Mouse (Mus musculus) inflammation-experienced regulatory T-cells, adult 16 weeks (primary cell): ENCODE measurements around the gene Trim63. TPM values are rescaled to one million over a fixed set of nuclear protein-coding genes. Genes with fewer than 3 reads are reported as not detected.

Experiments
- polyA plus RNA-seq: library from polyadenylated mRNA; unstranded; fragments of 100-300 nt; shearing (Covaris generic); gene quantifications from one replicate; pipeline ENCODE4 v1.2.1, GENCODE M21; 2017

Gene Trim63
- not detected for polyA plus RNA-seq

GRCm38 (mm10) chr4:134314876-134315275 is at the start of gene Trim63:
Gene Trim63, plus strand, starts transcription at chr4:134315120.

GRCm38 (mm10) chr4:134287575-134288025 is 27.3 kb upstream of the Trim63 start, which contains the start of gene Pdik1l:
Gene Pdik1l, minus strand, starts transcription at chr4:134287895.

DNA sequence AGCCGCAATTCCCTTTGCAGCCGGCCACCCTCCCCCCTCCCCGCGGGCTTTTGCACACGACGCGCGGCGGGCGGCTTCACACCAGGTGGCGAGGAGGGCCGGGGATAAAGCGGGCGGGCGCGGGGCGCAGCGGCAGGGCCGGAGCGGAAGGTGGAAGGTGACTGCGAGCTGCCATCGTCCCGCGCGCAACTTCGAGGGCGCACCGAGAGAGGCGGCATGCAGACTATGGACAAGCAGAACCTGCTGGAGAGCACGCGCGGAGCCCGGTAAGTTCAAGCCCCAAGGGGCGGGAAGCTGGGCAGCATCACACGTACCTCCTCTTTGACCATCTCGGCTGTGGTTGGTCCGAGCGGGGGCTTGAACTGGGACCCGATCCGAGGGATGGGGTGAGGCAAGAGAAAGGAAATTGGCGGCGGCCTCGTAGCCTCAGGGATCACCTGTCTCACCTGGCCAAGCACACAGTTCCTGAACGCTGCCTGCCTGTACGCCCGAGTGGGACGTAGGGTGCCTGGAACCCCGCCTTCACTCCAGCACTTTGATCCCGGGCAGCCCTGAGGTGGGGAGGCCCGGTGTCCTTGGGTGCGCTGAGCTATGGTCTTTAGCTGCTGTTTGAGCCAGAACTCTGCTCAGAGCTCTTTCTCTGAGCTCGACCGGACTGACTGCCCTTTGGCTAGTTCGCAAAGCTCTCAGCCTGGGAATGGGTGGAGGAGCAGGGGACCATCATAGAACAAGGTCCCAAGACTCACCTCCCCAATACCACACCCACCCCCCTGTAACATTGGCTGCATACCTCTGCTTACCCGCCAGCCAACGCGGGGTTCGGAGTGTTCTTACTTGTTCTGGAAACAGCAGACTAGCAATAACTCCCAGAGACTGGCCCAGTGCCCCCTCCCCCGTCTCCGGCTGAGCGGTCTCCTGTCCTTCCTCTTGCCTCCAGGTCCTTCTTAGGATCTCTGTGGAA is 28.4 kb downstream of the Trim63 start, which contains the start of gene Slc30a2:
Gene Slc30a2, plus strand, starts transcription at position 111 of the 961 bp plus-strand sequence.

Other genes with a start within 250 kb of the Trim63 start
- 2,675 TPM for gene Cd52, start 220.0 kb upstream of the Trim63 start, polyA plus RNA-seq
- 48.4 TPM for gene Ubxn11, start 212.6 kb upstream of the Trim63 start, polyA plus RNA-seq
- gene Sh3bgrl3, start 186.3 kb upstream of the Trim63 start, polyA plus RNA-seq = 1,409 TPM
- 89.6 TPM for gene Cep85, start 128.0 kb upstream of the Trim63 start, polyA plus RNA-seq
- not detected for gene Gm7534, start 112.1 kb upstream of the Trim63 start, polyA plus RNA-seq
- gene Catsper4, start 87.7 kb upstream of the Trim63 start, polyA plus RNA-seq = not detected
- not detected for gene Cnksr1, start 76.7 kb upstream of the Trim63 start, polyA plus RNA-seq
- gene E130218I03Rik, start 71.5 kb upstream of the Trim63 start, polyA plus RNA-seq = 9.3 TPM
- gene Zfp593, start 69.5 kb upstream of the Trim63 start, polyA plus RNA-seq = 15.7 TPM
- not detected for gene Gm30191, start 68.2 kb upstream of the Trim63 start, polyA plus RNA-seq
- gene Grrp1, start 61.0 kb upstream of the Trim63 start, polyA plus RNA-seq = not detected
- 27.9 TPM for gene Pdik1l, start 27.2 kb upstream of the Trim63 start, polyA plus RNA-seq
- 1.1 TPM for gene Slc30a2, start 28.1 kb downstream of the Trim63 start, polyA plus RNA-seq
- 2.0 TPM for gene Extl1, start 68.7 kb downstream of the Trim63 start, polyA plus RNA-seq
- 2.5 TPM for gene Pafah2, start 81.2 kb downstream of the Trim63 start, polyA plus RNA-seq
- 89.1 TPM for gene Stmn1, start 153.2 kb downstream of the Trim63 start, polyA plus RNA-seq
- 33.4 TPM for gene Paqr7, start 181.6 kb downstream of the Trim63 start, polyA plus RNA-seq
- 0.91 TPM for gene Aunip, start 195.9 kb downstream of the Trim63 start, polyA plus RNA-seq
- gene Mtfr1l, start 220.3 kb downstream of the Trim63 start, polyA plus RNA-seq = 129 TPM
- 1.2 TPM for gene Selenon, start 237.0 kb downstream of the Trim63 start, polyA plus RNA-seq